Mouse (Mus musculus) heart, embryonic 15.5 days (tissue): ENCODE results near the gene Ncf1. TPM values are rescaled to one million over a fixed set of nuclear protein-coding genes. Genes with fewer than 3 reads are reported as not detected.
A peak's percentile ranks its signal among the peaks of the same experiment; 100 is the strongest.

ENCODE experiments used
- ATAC-seq: fragments of 200-750 bp; cut with Nextera tagmentation; replicated peaks from 2 replicates; pipeline ENCODE4 v1.8.0; 2017; ENCODE audit warnings: low read depth, moderate TSS enrichment; ENCODE audit not compliant: insufficient number of reproducible peaks, insufficient read depth, low FRiP score
- H3K27ac ChIP-seq: fragments of 300-500 bp; sonication (generic); 2 replicates; pipeline ENCODE4 v1.5.1; 2015; ENCODE audit warnings: mild to moderate bottlenecking, inconsistent platforms
- H3K27me3 ChIP-seq: fragments of 300-500 bp; sonication (generic); 2 replicates; pipeline ENCODE4 v1.6.1; 2015; ENCODE audit warnings: inconsistent platforms
- H3K36me3 ChIP-seq: fragments of 300-500 bp; sonication (generic); 2 replicates; pipeline ENCODE4 v1.6.1; 2015; ENCODE audit warnings: mild to moderate bottlenecking, inconsistent platforms
- H3K4me1 ChIP-seq: fragments of 300-500 bp; sonication (generic); replicated peaks from 2 replicates; pipeline ENCODE4 v1.6.1; 2015; ENCODE audit warnings: inconsistent platforms
- H3K4me2 ChIP-seq: fragments of 300-500 bp; sonication (generic); 2 replicates; pipeline ENCODE4 v1.6.1; 2015; ENCODE audit warnings: inconsistent platforms, mild to moderate bottlenecking, moderate library complexity
- H3K4me3 ChIP-seq: fragments of 300-500 bp; sonication (generic); 2 replicates; pipeline ENCODE4 v1.5.1; 2015; ENCODE audit warnings: mild to moderate bottlenecking, inconsistent platforms
- H3K9ac ChIP-seq: fragments of 300-500 bp; sonication (generic); 2 replicates; pipeline ENCODE4 v1.6.1; 2015; ENCODE audit warnings: mild to moderate bottlenecking, inconsistent platforms
- H3K9me3 ChIP-seq: fragments of 300-500 bp; sonication (generic); replicated peaks from 2 replicates; pipeline ENCODE4 v1.6.1; 2016; ENCODE audit warnings: inconsistent platforms
- WGBS: fragments of 180-500 bp; shearing (Covaris S2); methylation state at CpG from one replicate; pipeline ENCODE4 v1.1.7; 2015; ENCODE audit warnings: mixed read lengths; 5-methylcytosine and 5-hydroxymethylcytosine counted together
- polyA plus RNA-seq: library from polyadenylated mRNA; unstranded; fragments of >200 nt; fragmentation: Nextera tagmentation; extraction: Ambion mirVana; gene quantifications from 2 replicates; pipeline ENCODE4 v1.2.1, GENCODE M21; 2015

Ncf1 gene
- polyA plus RNA-seq, result 3.1 and 5.0 TPM in 2 replicates

DNA sequence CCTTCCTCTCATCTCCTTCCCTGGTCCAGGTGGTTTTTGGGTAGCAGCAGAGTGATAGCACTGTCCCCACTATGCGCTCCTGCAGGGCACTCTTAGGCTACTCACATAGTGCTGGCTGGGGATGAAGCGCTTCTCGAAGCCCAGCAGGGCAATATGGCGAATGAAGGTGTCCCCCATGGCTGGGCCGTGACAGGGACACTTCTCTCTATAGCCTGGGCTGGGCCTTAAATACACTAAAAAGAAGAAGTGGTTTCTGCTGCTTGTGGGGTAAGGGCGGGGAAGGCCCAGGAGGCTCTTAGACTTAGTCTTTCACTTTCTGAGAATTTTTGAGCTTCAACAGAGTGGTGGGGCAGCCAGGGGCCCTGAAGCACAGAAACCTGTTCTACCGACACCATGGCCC lies at the start of gene Ncf1:
Gene Ncf1, minus strand, starts transcription at position 235 of the 400 bp plus-strand sequence.
- ATAC-seq, result no peak
- Histone ChIP-seq H3K4me1 (peaks cover 47% of the 10 kb centered on the region), H3K27ac (0 out of 2 replicates have a peak within 1 kb of the TSS, but pooled peaks have one; percentile 22), H3K9me3 (no peaks in the 10 kb centered on the region), H3K27me3 (no peaks in the 10 kb centered on the region), H3K36me3 (no peaks in the 10 kb centered on the region), H3K4me2 (no peak within 1 kb of the TSS), H3K4me3 (no peak within 1 kb of the TSS), H3K9ac (no peak within 1 kb of the TSS)
- WGBS, result 84% methylated on average over 7 of the region's 7 CpGs

DNA sequence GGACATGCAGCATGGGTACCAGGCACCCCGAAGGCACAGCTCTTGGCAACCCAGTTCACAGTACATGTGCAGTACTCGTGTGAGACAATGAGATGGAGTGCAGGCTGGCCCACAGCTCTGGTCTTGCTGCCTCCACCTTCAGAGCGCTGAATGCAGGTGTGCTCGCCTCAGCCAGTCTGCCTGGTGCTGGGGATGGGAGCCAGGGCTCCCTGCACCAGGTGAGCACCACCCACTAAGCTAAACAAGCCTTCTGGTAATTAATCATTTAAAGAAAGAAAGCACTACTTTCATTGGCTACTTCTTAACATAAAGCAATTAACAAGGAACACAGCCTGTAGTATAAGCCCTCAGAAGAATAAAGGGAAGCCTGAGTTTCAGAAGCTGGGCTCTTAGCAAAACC lies 47.7 kb upstream of the Ncf1 start:
- Histone ChIP-seq H3K27me3 (no peaks in the 10 kb centered on the region), H3K36me3 (peaks cover 87% of the 10 kb centered on the region), H3K9me3 (no peaks in the 10 kb centered on the region), H3K4me3 (no peak overlapping the region), H3K27ac (no peak overlapping the region), H3K9ac (no peak overlapping the region), H3K4me1 (peaks cover 6% of the 10 kb centered on the region), H3K4me2 (no peak overlapping the region)
- 90% methylated on average over 4 of the region's 4 CpGs for WGBS
- ATAC-seq, result no peak

DNA sequence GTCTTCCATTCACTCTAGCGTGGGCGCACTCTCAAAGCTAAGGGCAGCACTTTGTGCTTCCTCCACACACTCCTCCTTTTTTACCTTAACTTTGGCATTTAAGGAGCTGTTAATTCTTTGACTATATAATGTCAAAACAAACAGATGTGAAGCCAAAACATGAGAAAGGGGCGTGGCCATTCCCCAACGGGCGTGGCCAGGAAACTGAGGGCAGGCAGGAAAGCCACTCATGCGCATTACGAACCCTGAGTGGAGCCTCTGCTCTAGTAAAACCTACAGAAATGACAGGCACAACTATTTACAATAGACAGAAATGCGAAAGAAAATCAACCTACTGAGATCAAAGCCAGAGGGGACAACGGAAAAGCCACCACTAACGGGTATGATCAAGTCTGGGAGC lies 46.1 kb upstream of the Ncf1 start:
- WGBS, result 84% methylated on average over 10 of the region's 10 CpGs
- Histone ChIP-seq H3K9ac (no peak overlapping the region), H3K4me2 (no peak overlapping the region), H3K4me1 (peaks cover 6% of the 10 kb centered on the region), H3K27ac (peak overlapping the region; percentile 29), H3K9me3 (no peaks in the 10 kb centered on the region), H3K27me3 (no peaks in the 10 kb centered on the region), H3K4me3 (no peak overlapping the region), H3K36me3 (peaks cover 93% of the 10 kb centered on the region)
- ATAC-seq, result no peak; the same call in 1 of the 2 replicates

GRCm38 (mm10) chr5:134275021-134275420 lies 45.6 kb upstream of the Ncf1 start:
- H3K27ac ChIP-seq, result peak overlapping the region; percentile 29
- no peak overlapping the region for H3K4me2 ChIP-seq
- no peaks in the 10 kb centered on the region for H3K27me3 ChIP-seq
- no peak overlapping the region for H3K4me3 ChIP-seq
- no peaks in the 10 kb centered on the region for H3K9me3 ChIP-seq
- 61% methylated on average over 11 of the region's 11 CpGs for WGBS
- peaks cover 6% of the 10 kb centered on the region for H3K4me1 ChIP-seq
- H3K9ac ChIP-seq, result no peak overlapping the region
- H3K36me3 ChIP-seq, result peaks cover 93% of the 10 kb centered on the region
- no peak for ATAC-seq

DNA sequence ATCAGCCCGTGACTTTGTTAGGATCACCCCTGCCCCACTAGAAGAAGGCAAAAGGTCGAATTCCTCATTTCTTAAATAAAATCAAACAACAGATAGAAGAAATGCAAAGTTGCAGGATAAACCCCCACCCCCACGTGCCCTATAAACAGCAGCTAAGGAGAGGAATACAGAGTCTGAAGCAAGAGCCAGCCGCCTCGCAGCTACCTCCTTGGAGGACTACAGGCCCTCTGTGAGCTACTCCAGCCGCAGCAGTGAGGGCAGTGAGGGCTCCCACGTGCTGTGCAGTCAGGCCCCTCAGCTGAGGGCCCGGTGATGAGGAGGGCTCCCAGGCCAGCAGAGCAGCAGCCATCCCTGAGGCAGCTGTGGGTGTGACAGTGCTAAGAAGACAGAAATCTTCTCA lies 44.3 kb upstream of the Ncf1 start:
- no peak overlapping the region for H3K4me3 ChIP-seq
- H3K27me3 ChIP-seq, result no peaks in the 10 kb centered on the region
- H3K36me3 ChIP-seq, result peaks cover 93% of the 10 kb centered on the region
- H3K4me1 ChIP-seq, result peaks cover 6% of the 10 kb centered on the region
- no peaks in the 10 kb centered on the region for H3K9me3 ChIP-seq
- no peak for ATAC-seq
- no peak overlapping the region for H3K4me2 ChIP-seq
- H3K9ac ChIP-seq, result no peak overlapping the region
- H3K27ac ChIP-seq, result no peak overlapping the region
- WGBS, result 82% methylated on average over 8 of the region's 8 CpGs

- no peak overlapping the region; the same call in 1 of the 2 replicates for H3K27ac ChIP-seq
- WGBS, result 84% methylated on average over 11 of the region's 11 CpGs
- peaks cover 94% of the 10 kb centered on the region for H3K36me3 ChIP-seq
- no peak for ATAC-seq
- no peak overlapping the region for H3K4me3 ChIP-seq
- H3K4me1 ChIP-seq, result peaks cover 6% of the 10 kb centered on the region
- H3K9me3 ChIP-seq, result no peaks in the 10 kb centered on the region
- H3K4me2 ChIP-seq, result no peak overlapping the region
- no peak overlapping the region for H3K9ac ChIP-seq
- no peaks in the 10 kb centered on the region for H3K27me3 ChIP-seq
Observed at GRCm38 (mm10) chr5:134272761-134273160, 43.3 kb upstream of the Ncf1 start.

DNA sequence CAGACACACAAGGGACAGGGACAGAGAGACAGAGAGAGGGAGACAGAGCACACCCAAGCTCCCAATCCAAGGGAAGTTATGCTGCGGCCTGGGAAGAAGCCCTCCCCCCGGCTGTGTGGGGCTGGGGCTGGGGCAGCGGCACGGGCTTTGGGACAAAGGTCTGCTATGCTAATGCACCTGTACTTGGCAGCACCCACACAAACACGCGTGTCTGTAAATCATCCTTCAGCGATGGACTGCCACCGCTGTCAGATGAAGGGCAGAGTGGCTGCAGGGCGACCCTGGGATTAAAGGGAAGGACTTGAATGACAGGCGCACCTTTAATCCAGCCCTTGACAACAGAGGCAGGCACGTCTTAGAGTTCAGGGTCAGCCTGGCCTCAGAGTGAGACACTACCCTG lies 42.0 kb upstream of the Ncf1 start:
- ATAC-seq, result no peak
- no peak overlapping the region for H3K4me2 ChIP-seq

DNA sequence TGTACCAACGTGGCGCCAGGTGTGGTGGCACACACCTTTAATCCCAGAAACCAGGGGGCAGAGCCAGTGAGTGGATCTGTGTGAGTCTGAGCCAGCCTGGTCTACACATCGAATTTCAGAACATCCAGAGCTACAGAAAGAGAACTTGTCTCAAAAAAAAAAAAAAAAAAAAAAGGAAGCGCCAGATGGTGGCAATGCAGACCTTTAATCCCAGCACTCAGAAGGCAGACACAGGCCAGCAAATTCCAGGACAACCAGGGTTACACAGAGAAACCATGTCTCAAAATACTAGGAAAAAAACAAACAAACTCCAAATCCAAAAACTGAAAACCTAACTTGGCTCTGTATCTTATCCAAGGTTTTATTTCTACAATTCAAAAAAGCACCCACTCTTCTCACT lies 41.1 kb upstream of the Ncf1 start:
- 88% methylated on average over 4 of the region's 4 CpGs for WGBS
- Histone ChIP-seq H3K4me2 (no peak overlapping the region), H3K9ac (no peak overlapping the region), H3K36me3 (peaks cover 96% of the 10 kb centered on the region), H3K9me3 (no peaks in the 10 kb centered on the region), H3K4me3 (no peak overlapping the region), H3K4me1 (peaks cover 6% of the 10 kb centered on the region), H3K27me3 (no peaks in the 10 kb centered on the region), H3K27ac (no peak overlapping the region)
- no peak for ATAC-seq

More for the DNA sequence above, 42.0 kb upstream of the Ncf1 start:
- H3K27me3 ChIP-seq, result no peaks in the 10 kb centered on the region
- H3K9me3 ChIP-seq, result no peaks in the 10 kb centered on the region
- H3K36me3 ChIP-seq, result peaks cover 94% of the 10 kb centered on the region
- peaks cover 6% of the 10 kb centered on the region for H3K4me1 ChIP-seq
- whole genome bisulfite sequencing, result 89% methylated on average over 11 of the region's 11 CpGs
- no peak overlapping the region for H3K27ac ChIP-seq
- H3K4me3 ChIP-seq, result no peak overlapping the region
- H3K9ac ChIP-seq, result no peak overlapping the region

DNA sequence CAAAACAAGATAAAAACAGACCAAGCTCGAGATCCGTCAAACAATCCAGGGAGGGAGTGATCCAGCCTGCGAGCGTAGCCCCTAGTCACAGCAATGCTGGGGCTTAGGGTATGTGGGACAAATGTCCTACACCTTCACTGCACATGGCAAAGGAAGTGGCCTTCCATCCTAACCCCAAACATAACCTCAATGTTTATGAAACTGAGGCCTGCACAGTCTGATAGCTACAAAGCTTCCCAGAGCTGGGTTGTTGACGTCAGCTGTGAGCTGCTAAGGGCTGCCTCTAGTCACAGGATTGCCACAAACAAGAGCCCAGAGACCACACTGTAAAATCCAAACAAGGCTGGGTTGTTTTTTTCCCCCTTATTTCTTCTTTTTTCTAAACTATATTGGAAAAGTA lies 40.3 kb upstream of the Ncf1 start:
- no peak for ATAC-seq
- no peak overlapping the region for H3K4me2 ChIP-seq
- no peaks in the 10 kb centered on the region; the same call in 1 of the 2 replicates for H3K4me1 ChIP-seq
- H3K27me3 ChIP-seq, result no peaks in the 10 kb centered on the region
- no peak overlapping the region for H3K4me3 ChIP-seq
- no peaks in the 10 kb centered on the region for H3K9me3 ChIP-seq
- no peak overlapping the region for H3K9ac ChIP-seq
- WGBS, result 84% methylated on average over 5 of the region's 5 CpGs
- H3K27ac ChIP-seq, result 0 out of 2 replicates have a peak overlapping the region, but pooled peaks have one; percentile 7
- H3K36me3 ChIP-seq, result peaks cover 96% of the 10 kb centered on the region

DNA sequence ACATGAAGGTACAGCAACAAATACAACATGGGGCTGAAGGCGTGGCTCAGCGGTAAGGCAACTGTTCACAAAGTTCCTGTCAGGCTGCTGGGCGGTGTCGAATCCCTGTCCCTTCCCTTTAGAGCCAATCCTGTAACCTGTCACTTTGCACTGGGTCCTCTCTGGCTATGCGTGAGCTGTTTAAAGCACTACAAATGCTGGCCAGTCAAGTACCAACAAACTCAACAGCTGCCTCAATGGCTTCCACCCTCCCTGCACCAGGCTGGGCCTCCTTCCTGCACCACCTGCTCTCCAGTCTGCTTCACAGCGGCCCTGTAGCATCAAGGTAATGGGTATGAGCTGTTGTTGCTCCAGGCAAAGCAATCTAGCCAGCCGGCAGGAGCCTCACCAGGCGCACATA lies 39.3 kb upstream of the Ncf1 start:
- H3K9ac ChIP-seq, result no peak overlapping the region
- no peak overlapping the region for H3K4me3 ChIP-seq
- peaks cover 98% of the 10 kb centered on the region for H3K36me3 ChIP-seq
- H3K27me3 ChIP-seq, result no peaks in the 10 kb centered on the region
- no peak overlapping the region for H3K4me2 ChIP-seq
- no peak overlapping the region for H3K27ac ChIP-seq
- 93% methylated on average over 8 of the region's 8 CpGs for WGBS
- no peaks in the 10 kb centered on the region; the same call in 1 of the 2 replicates for H3K4me1 ChIP-seq
- no peak for ATAC-seq
- H3K9me3 ChIP-seq, result no peaks in the 10 kb centered on the region

DNA sequence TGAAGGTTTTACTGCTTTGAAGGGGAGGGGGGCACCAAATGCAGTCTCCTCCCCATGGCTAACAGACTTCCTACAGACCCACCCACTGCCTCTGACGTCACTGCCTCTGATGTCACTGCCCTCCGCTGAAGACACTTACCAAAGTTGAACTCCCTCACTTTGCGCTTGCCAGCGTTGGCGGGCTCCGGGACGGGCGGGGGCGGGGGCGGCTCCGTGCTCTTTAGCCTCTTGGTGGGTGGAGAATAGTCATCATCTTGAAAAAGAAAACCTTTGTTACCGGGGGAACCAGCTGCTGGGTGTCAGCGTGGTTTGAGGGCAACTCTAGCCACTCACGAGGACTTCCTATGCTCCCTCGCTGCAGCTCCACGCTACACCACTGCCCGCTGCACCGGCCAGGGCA lies 37.0 kb upstream of the Ncf1 start:
- H3K9ac ChIP-seq, result no peak overlapping the region
- WGBS, result 79% methylated on average over 18 of the region's 18 CpGs

GRCm38 (mm10) chr5:134265890-134266289 lies 36.5 kb upstream of the Ncf1 start:
- 65% methylated on average over 2 of the region's 2 CpGs for WGBS
- no peaks in the 10 kb centered on the region for H3K9me3 ChIP-seq
- H3K4me2 ChIP-seq, result no peak overlapping the region
- H3K4me1 ChIP-seq, result no peaks in the 10 kb centered on the region; the same call in 1 of the 2 replicates
- no peak for ATAC-seq
- no peak overlapping the region for H3K9ac ChIP-seq
- no peak overlapping the region for H3K27ac ChIP-seq
- H3K4me3 ChIP-seq, result no peak overlapping the region
- peaks cover 98% of the 10 kb centered on the region for H3K36me3 ChIP-seq
- no peaks in the 10 kb centered on the region for H3K27me3 ChIP-seq

More for the DNA sequence above, 37.0 kb upstream of the Ncf1 start:
- H3K27me3 ChIP-seq, result no peaks in the 10 kb centered on the region
- no peak overlapping the region for H3K4me3 ChIP-seq
- no peaks in the 10 kb centered on the region for H3K9me3 ChIP-seq
- no peak overlapping the region for H3K4me2 ChIP-seq
- H3K4me1 ChIP-seq, result no peaks in the 10 kb centered on the region; the same call in 1 of the 2 replicates
- 0 out of 2 replicates have a peak, but pooled peaks have one; percentile 27 for ATAC-seq
- peaks cover 98% of the 10 kb centered on the region for H3K36me3 ChIP-seq
- no peak overlapping the region for H3K27ac ChIP-seq
